Mouse (Mus musculus) embryonic facial prominence, embryonic 12.5 days (tissue): ENCODE data around the gene Amigo1. TPM values are rescaled to one million over a fixed set of nuclear protein-coding genes. Genes with fewer than 3 reads are reported as not detected.

Experiments
- ATAC-seq: fragments of 200-750 bp; cut with Nextera tagmentation; 2 replicates; pipeline ENCODE4 v1.8.0; 2017; ENCODE audit not compliant: insufficient number of reproducible peaks, insufficient read depth, low FRiP score, low TSS enrichment
- H3K27ac ChIP-seq: fragments of 300-500 bp; sonication (generic); 2 replicates; pipeline ENCODE4 v1.5.1; 2016; ENCODE audit warnings: mild to moderate bottlenecking
- H3K27me3 ChIP-seq: fragments of 300-500 bp; sonication (generic); 2 replicates; pipeline ENCODE4 v1.6.1; 2016; ENCODE audit warnings: mild to moderate bottlenecking, moderate library complexity
- H3K36me3 ChIP-seq: fragments of 300-500 bp; sonication (generic); 2 replicates; pipeline ENCODE4 v1.6.1; 2016; ENCODE audit warnings: mild to moderate bottlenecking
- H3K4me1 ChIP-seq: fragments of 300-500 bp; sonication (generic); 2 replicates; pipeline ENCODE4 v1.6.1; 2016
- H3K4me2 ChIP-seq: fragments of 300-500 bp; sonication (generic); replicated peaks from 2 replicates; pipeline ENCODE4 v1.6.1; 2016; ENCODE audit warnings: mild to moderate bottlenecking, moderate library complexity
- H3K4me3 ChIP-seq: fragments of 300-500 bp; sonication (generic); 2 replicates; pipeline ENCODE4 v1.5.1; 2016; ENCODE audit warnings: mild to moderate bottlenecking
- H3K9ac ChIP-seq: fragments of 300-500 bp; sonication (generic); 2 replicates; pipeline ENCODE4 v1.6.1; 2016; ENCODE audit warnings: mild to moderate bottlenecking, moderate library complexity
- H3K9me3 ChIP-seq: fragments of 300-500 bp; sonication (generic); 2 replicates; pipeline ENCODE4 v1.6.1; 2016; ENCODE audit warnings: mild to moderate bottlenecking, moderate library complexity
- WGBS: fragments of 180-500 bp; shearing (Covaris S2); methylation state at CpG from one replicate; pipeline ENCODE4 v1.1.7; 2016; 5-methylcytosine and 5-hydroxymethylcytosine counted together
- polyA plus RNA-seq: library from polyadenylated mRNA; unstranded; fragments of >200 nt; fragmentation: Nextera tagmentation; extraction: Ambion mirVana; gene quantifications from 2 replicates; pipeline ENCODE4 v1.2.1, GENCODE M21; 2016

Gene Amigo1
- polyA plus RNA-seq, 1 experiment from 2014 or later, result 7.9 TPM

DNA sequence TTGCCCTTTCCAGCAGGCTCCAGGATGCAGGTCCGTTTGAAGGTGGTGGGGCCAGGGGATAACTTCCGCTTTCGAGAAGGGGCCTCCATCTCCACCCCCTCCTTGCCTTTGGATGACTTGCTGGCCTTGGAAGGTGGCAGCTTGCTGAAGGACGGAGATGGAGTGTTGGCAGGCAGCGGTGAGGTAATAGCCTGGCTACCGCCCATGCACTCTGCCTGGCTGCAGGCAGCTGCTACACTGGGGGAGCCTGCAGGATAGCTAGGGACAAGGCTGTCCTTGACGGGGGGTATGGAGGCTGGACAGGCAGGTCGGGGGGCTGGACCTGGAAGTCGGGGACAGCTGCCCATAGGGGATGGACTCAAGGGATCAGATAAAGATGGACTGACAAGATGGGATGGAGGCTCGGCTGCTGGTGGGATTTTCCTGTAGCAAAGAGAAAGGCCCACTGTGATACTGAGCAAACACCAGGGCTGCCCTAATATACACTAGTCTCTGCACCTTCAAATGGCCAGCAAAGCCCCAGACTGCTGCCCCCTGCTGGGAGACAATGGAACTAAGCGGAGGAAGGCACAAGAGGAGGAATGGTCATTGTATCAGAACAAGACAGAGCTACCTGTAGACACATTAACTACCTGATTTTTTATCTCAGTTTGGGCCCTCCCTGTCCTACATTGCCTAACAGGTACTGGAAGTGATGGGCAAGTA is 17.6 kb downstream of the Amigo1 start:
- Histone ChIP-seq H3K4me2 (no peak overlapping the region), H3K4me3 (no peak overlapping the region), H3K9ac (no peak overlapping the region), H3K9me3 (no peaks in the 10 kb centered on the region), H3K36me3 (peaks cover 51% of the 10 kb centered on the region), H3K4me1 (peaks cover 12% of the 10 kb centered on the region), H3K27me3 (no peaks in the 10 kb centered on the region), H3K27ac (no peak overlapping the region)
- ATAC-seq, result no peak
- WGBS, result 84% methylated on average over 11 of the region's 11 CpGs

- Histone ChIP-seq H3K9ac (no peak overlapping the region), H3K4me3 (no peak overlapping the region), H3K4me2 (no peak overlapping the region), H3K36me3 (peaks cover 51% of the 10 kb centered on the region), H3K4me1 (peaks cover 19% of the 10 kb centered on the region), H3K27ac (no peak overlapping the region), H3K9me3 (no peaks in the 10 kb centered on the region), H3K27me3 (no peaks in the 10 kb centered on the region)
- 80% methylated on average over 11 of the region's 11 CpGs for WGBS
- no peak for ATAC-seq
Observed at GRCm38 (mm10) chr3:108204470-108204869, 18.3 kb downstream of the Amigo1 start.

DNA sequence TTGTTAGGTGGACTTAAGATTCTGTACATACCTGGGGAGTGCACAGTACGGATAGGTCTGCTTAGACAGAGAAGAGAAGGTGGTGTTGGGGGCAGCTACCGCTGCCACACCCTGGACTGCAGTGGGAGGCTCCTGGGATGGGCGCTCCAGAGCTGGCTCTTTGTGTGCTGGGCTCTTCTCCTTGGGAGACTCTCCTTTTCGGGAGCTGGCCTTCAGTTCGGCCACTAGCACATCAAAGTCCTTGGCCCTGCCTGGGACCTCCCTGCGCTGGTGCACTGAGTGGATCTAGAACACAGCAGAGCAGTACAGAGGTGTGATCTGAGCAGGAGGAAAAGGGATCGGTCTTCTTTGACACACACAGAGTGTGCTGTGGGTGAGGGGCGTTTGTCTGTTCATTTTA is 19.5 kb downstream of the Amigo1 start:
- Histone ChIP-seq H3K9me3 (no peaks in the 10 kb centered on the region), H3K9ac (no peak overlapping the region), H3K4me3 (no peak overlapping the region), H3K4me1 (peaks cover 20% of the 10 kb centered on the region), H3K27ac (no peak overlapping the region), H3K27me3 (no peaks in the 10 kb centered on the region), H3K36me3 (peaks cover 51% of the 10 kb centered on the region), H3K4me2 (no peak overlapping the region)
- ATAC-seq, result no peak
- WGBS, result 90% methylated on average over 8 of the region's 8 CpGs

- peaks cover 51% of the 10 kb centered on the region for H3K36me3 ChIP-seq
- no peak overlapping the region for H3K4me2 ChIP-seq
- no peak for ATAC-seq
- H3K4me3 ChIP-seq, result no peak overlapping the region
- H3K27me3 ChIP-seq, result no peaks in the 10 kb centered on the region
- no peak overlapping the region for H3K9ac ChIP-seq
- 87% methylated on average over 15 of the region's 15 CpGs for WGBS
- peaks cover 16% of the 10 kb centered on the region for H3K4me1 ChIP-seq
- no peaks in the 10 kb centered on the region for H3K9me3 ChIP-seq
- H3K27ac ChIP-seq, result no peak overlapping the region
Observed at GRCm38 (mm10) chr3:108206731-108207375, 20.7 kb downstream of the Amigo1 start.

DNA sequence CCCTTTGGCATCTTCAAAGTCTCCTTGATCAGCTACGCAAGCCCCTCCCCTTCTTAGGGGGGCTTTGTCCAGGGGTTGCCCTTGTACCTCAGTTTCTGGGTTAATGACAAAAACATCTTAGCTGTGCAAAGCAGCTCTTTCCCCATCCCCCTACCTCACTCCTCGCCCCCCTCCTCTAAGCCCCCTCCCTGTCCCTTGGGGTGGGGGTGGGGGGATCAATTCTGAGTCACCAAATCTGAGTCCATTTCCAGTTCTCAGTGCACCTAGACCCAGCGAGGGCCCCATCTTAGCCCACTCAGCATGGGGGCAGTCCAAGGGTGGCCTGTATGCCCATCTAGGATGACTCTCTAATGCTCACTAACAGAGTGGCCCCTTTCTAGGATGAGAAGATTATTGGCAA is 22.9 kb downstream of the Amigo1 start:
- peak overlapping the region; percentile 87 for H3K4me2 ChIP-seq
- 0 out of 2 replicates have a peak overlapping the region, but pooled peaks have one; percentile 93 for H3K27ac ChIP-seq
- peak overlapping the region; percentile 58 for H3K4me3 ChIP-seq
- no peaks in the 10 kb centered on the region for H3K9me3 ChIP-seq
- peaks cover 16% of the 10 kb centered on the region for H3K4me1 ChIP-seq
- WGBS, result 67% methylated on average over 3 of the region's 3 CpGs
- H3K27me3 ChIP-seq, result no peaks in the 10 kb centered on the region
- H3K36me3 ChIP-seq, result peaks cover 37% of the 10 kb centered on the region
- peak overlapping the region; percentile 71 for H3K9ac ChIP-seq
- ATAC-seq, result no peak

- ATAC-seq, result no peak
- no peaks in the 10 kb centered on the region for H3K27me3 ChIP-seq
- peak overlapping the region; percentile 58 for H3K4me3 ChIP-seq
- peaks cover 16% of the 10 kb centered on the region for H3K4me1 ChIP-seq
- no peaks in the 10 kb centered on the region for H3K9me3 ChIP-seq
- peak overlapping the region; percentile 87 for H3K4me2 ChIP-seq
- H3K9ac ChIP-seq, result peak overlapping the region; percentile 71
- WGBS, result 9% methylated on average over 8 of the region's 8 CpGs
- H3K36me3 ChIP-seq, result peaks cover 35% of the 10 kb centered on the region
- peak overlapping the region; percentile 93 for H3K27ac ChIP-seq
Observed at GRCm38 (mm10) chr3:108209536-108209935, 23.4 kb downstream of the Amigo1 start.

GRCm38 (mm10) chr3:108209946-108210770 is 24.0 kb downstream of the Amigo1 start:
- Histone ChIP-seq H3K9ac (peak overlapping the region; percentile 71), H3K9me3 (no peaks in the 10 kb centered on the region), H3K27ac (peak overlapping the region; percentile 93), H3K4me2 (peak overlapping the region; percentile 87), H3K27me3 (no peaks in the 10 kb centered on the region), H3K4me3 (peak overlapping the region; percentile 58), H3K36me3 (peaks cover 28% of the 10 kb centered on the region), H3K4me1 (peaks cover 16% of the 10 kb centered on the region)
- under 1% methylated on average over 70 of the region's 72 CpGs for WGBS
- ATAC-seq, result peak; percentile 94

- Histone ChIP-seq H3K9ac (peak within 1 kb of the TSS; percentile 71), H3K27me3 (no peaks in the 10 kb centered on the region), H3K4me2 (peak within 1 kb of the TSS; percentile 87), H3K36me3 (peaks cover 22% of the 10 kb centered on the region), H3K4me3 (peak within 1 kb of the TSS; percentile 58), H3K4me1 (peaks cover 16% of the 10 kb centered on the region), H3K9me3 (no peaks in the 10 kb centered on the region), H3K27ac (peak within 1 kb of the TSS; percentile 93)
- 1% methylated on average over 14 of the region's 14 CpGs for WGBS
- ATAC-seq, result peak; percentile 83
Observed at GRCm38 (mm10) chr3:108210771-108211139, 24.6 kb downstream of the Amigo1 start, which contains the start of gene Atxn7l2. Atxn7l2 (minus strand) TSS chr3:108210934.

- WGBS, result 91% methylated on average over 6 of the region's 6 CpGs
- no peak overlapping the region; the same call in 1 of the 2 replicates for H3K27ac ChIP-seq
- H3K4me1 ChIP-seq, result peaks cover 16% of the 10 kb centered on the region
- H3K36me3 ChIP-seq, result peaks cover 11% of the 10 kb centered on the region
- ATAC-seq, result no peak
- no peak overlapping the region for H3K9ac ChIP-seq
- H3K27me3 ChIP-seq, result no peaks in the 10 kb centered on the region; the same call in 1 of the 2 replicates
- H3K4me2 ChIP-seq, result no peak overlapping the region
- no peak overlapping the region for H3K4me3 ChIP-seq
- no peaks in the 10 kb centered on the region for H3K9me3 ChIP-seq
Observed at GRCm38 (mm10) chr3:108211845-108212244, 25.7 kb downstream of the Amigo1 start.

DNA sequence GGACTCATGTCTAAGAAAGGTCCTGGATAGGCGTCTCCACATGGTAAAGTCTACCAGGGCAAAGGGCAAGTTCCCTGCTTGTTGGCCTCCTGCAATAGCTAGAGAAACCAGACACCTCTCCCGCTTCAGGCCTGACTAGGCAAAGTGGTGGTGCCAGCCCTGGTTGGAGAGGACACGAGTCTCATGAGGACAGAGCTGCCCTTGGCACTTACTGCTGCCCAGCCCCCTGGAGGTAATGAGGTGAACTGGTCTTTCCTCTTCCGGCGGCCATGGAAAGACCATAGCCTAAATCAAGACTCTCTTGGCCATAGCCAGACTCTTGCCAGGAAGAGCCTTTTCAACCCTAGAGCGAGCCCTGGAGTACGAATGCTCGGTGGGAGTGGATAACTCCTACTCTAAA is 26.3 kb downstream of the Amigo1 start:
- Histone ChIP-seq H3K9me3 (no peaks in the 10 kb centered on the region), H3K27ac (no peak overlapping the region), H3K4me2 (no peak overlapping the region), H3K27me3 (no peaks in the 10 kb centered on the region; the same call in 1 of the 2 replicates), H3K4me3 (no peak overlapping the region), H3K36me3 (0 out of 2 replicates have a peak, but pooled peaks cover 6% of the 10 kb centered on the region), H3K4me1 (peaks cover 16% of the 10 kb centered on the region), H3K9ac (no peak overlapping the region)
- no peak for ATAC-seq
- WGBS, result 75% methylated on average over 8 of the region's 8 CpGs

GRCm38 (mm10) chr3:108214734-108215133 is 28.6 kb downstream of the Amigo1 start:
- peaks cover 3% of the 10 kb centered on the region; the same call in 1 of the 2 replicates for H3K27me3 ChIP-seq
- ATAC-seq, result no peak

More at GRCm38 (mm10) chr3:108214734-108215133, 28.6 kb downstream of the Amigo1 start:
- Histone ChIP-seq H3K9me3 (no peaks in the 10 kb centered on the region), H3K4me2 (no peak overlapping the region), H3K9ac (no peak overlapping the region), H3K4me3 (no peak overlapping the region), H3K4me1 (0 out of 2 replicates have a peak, but pooled peaks cover 3% of the 10 kb centered on the region), H3K27ac (no peak overlapping the region), H3K36me3 (no peaks in the 10 kb centered on the region)
- WGBS, result 14% methylated on average over 5 of the region's 5 CpGs
